Mouse (Mus musculus) midbrain, embryonic 10.5 days (tissue): ENCODE measurements around the gene Wnt7b. TPM values are rescaled to one million over a fixed set of nuclear protein-coding genes. Genes with fewer than 3 reads are reported as not detected.

Source experiments
- DNase-seq: peaks from one replicate; pipeline ENCODE4 v3.0.0-alpha.2; 2017; ENCODE audit warnings: low spot score
- H3K27ac ChIP-seq: fragments of 300-500 bp; sonication (generic); replicated peaks from 2 replicates; pipeline ENCODE4 v1.5.1; 2016; ENCODE audit warnings: mild to moderate bottlenecking
- H3K27me3 ChIP-seq: fragments of 300-500 bp; sonication (generic); 2 replicates; pipeline ENCODE4 v1.6.1; 2016; ENCODE audit warnings: low read depth, mild to moderate bottlenecking; ENCODE audit not compliant: poor library complexity, severe bottlenecking
- H3K36me3 ChIP-seq: fragments of 300-500 bp; sonication (generic); 2 replicates; pipeline ENCODE4 v1.6.1; 2016; ENCODE audit warnings: mild to moderate bottlenecking, moderate library complexity
- H3K4me1 ChIP-seq: fragments of 300-500 bp; sonication (generic); 2 replicates; pipeline ENCODE4 v1.6.1; 2016
- H3K4me3 ChIP-seq: fragments of 300-500 bp; sonication (generic); 2 replicates; pipeline ENCODE4 v1.5.1; 2016; ENCODE audit warnings: mild to moderate bottlenecking, moderate library complexity
- H3K9me3 ChIP-seq: fragments of 300-500 bp; sonication (generic); replicated peaks from 2 replicates; pipeline ENCODE4 v1.6.1; 2016; ENCODE audit warnings: mild to moderate bottlenecking
- WGBS: fragments of 180-500 bp; shearing (Covaris S2); methylation state at CpG from one replicate; pipeline ENCODE4 v1.1.7; 2016; 5-methylcytosine and 5-hydroxymethylcytosine counted together
- polyA plus RNA-seq: library from polyadenylated mRNA; unstranded; fragments of >200 nt; fragmentation: Nextera tagmentation; extraction: Ambion mirVana; gene quantifications from 2 replicates; pipeline ENCODE4 v1.2.1, GENCODE M21; 2016

Wnt7b gene
- polyA plus RNA-seq, 1 experiment from 2014 or later = 54.8 TPM

GRCm38 (mm10) chr15:85598443-85598842 is 16.2 kb upstream of the Wnt7b start:
- DNase-seq = no peak
- Histone ChIP-seq H3K27me3 (peaks cover 34% of the 10 kb centered on the region), H3K4me1 (peaks cover 13% of the 10 kb centered on the region), H3K36me3 (no peaks in the 10 kb centered on the region), H3K4me3 (no peak overlapping the region), H3K27ac (no peak overlapping the region), H3K9me3 (no peaks in the 10 kb centered on the region)
- 66% methylated on average over 5 of the region's 5 CpGs for WGBS

GRCm38 (mm10) chr15:85597403-85597802 is 15.1 kb upstream of the Wnt7b start:
- no peak for DNase-seq
- WGBS = 78% methylated on average over 3 of the region's 3 CpGs
- Histone ChIP-seq H3K9me3 (no peaks in the 10 kb centered on the region), H3K27me3 (peaks cover 29% of the 10 kb centered on the region), H3K36me3 (no peaks in the 10 kb centered on the region), H3K4me3 (no peak overlapping the region), H3K4me1 (peaks cover 13% of the 10 kb centered on the region), H3K27ac (no peak overlapping the region)

GRCm38 (mm10) chr15:85592674-85593073 is 10.4 kb upstream of the Wnt7b start:
- H3K36me3 ChIP-seq = no peaks in the 10 kb centered on the region
- H3K27me3 ChIP-seq = peaks cover 5% of the 10 kb centered on the region; the same call in 1 of the 2 replicates
- 86% methylated on average over 4 of the region's 4 CpGs for WGBS
- H3K4me1 ChIP-seq = no peaks in the 10 kb centered on the region
- no peak overlapping the region for H3K4me3 ChIP-seq
- 0 out of 2 replicates have a peak, but pooled peaks cover 9% of the 10 kb centered on the region for H3K9me3 ChIP-seq
- DNase-seq = no peak
- H3K27ac ChIP-seq = no peak overlapping the region

- Histone ChIP-seq H3K9me3 (0 out of 2 replicates have a peak, but pooled peaks cover 9% of the 10 kb centered on the region), H3K36me3 (no peaks in the 10 kb centered on the region), H3K4me1 (no peaks in the 10 kb centered on the region), H3K27me3 (peaks cover 14% of the 10 kb centered on the region; the same call in 1 of the 2 replicates), H3K27ac (no peak overlapping the region), H3K4me3 (no peak overlapping the region)
- no peak for DNase-seq
- WGBS = 88% methylated on average over 10 of the region's 10 CpGs
Measured at GRCm38 (mm10) chr15:85590831-85591230, 8.6 kb upstream of the Wnt7b start.

- DNase-seq = peak; percentile 74
- H3K4me1 ChIP-seq = peaks cover 52% of the 10 kb centered on the region
- no peak overlapping the region for H3K4me3 ChIP-seq
- H3K36me3 ChIP-seq = no peaks in the 10 kb centered on the region
- H3K27ac ChIP-seq = no peak overlapping the region
- 3% methylated on average over 11 of the region's 11 CpGs for WGBS
- peaks cover 83% of the 10 kb centered on the region for H3K27me3 ChIP-seq
- H3K9me3 ChIP-seq = no peaks in the 10 kb centered on the region
Measured at GRCm38 (mm10) chr15:85583504-85583903, 1.2 kb upstream of the Wnt7b start.

GRCm38 (mm10) chr15:85583024-85583423 is 751 bp upstream of the Wnt7b start:
- H3K4me1 ChIP-seq = peaks cover 57% of the 10 kb centered on the region
- WGBS = 3% methylated on average over 8 of the region's 8 CpGs
- H3K36me3 ChIP-seq = no peaks in the 10 kb centered on the region
- H3K27ac ChIP-seq = no peak overlapping the region
- peak overlapping the region; percentile 69 for H3K4me3 ChIP-seq
- peak; percentile 89 for DNase-seq
- peaks cover 88% of the 10 kb centered on the region for H3K27me3 ChIP-seq
- H3K9me3 ChIP-seq = no peaks in the 10 kb centered on the region

GRCm38 (mm10) chr15:85581563-85582064 is 659 bp downstream of the Wnt7b start:
- no peak for DNase-seq
- peaks cover 98% of the 10 kb centered on the region for H3K27me3 ChIP-seq
- H3K4me1 ChIP-seq = peaks cover 71% of the 10 kb centered on the region
- no peaks in the 10 kb centered on the region for H3K36me3 ChIP-seq
- H3K9me3 ChIP-seq = no peaks in the 10 kb centered on the region
- H3K4me3 ChIP-seq = peak overlapping the region; percentile 69
- under 1% methylated on average over 62 of the region's 67 CpGs for WGBS
- H3K27ac ChIP-seq = peak overlapping the region; percentile 86

- peaks cover 100% of the 10 kb centered on the region for H3K27me3 ChIP-seq
- WGBS = 1% methylated on average over 65 of the region's 66 CpGs
- no peaks in the 10 kb centered on the region for H3K36me3 ChIP-seq
- peak overlapping the region; percentile 86 for H3K27ac ChIP-seq
- peaks cover 77% of the 10 kb centered on the region for H3K4me1 ChIP-seq
- peak; percentile 51 for DNase-seq
- H3K4me3 ChIP-seq = peak overlapping the region; percentile 69
- no peaks in the 10 kb centered on the region for H3K9me3 ChIP-seq
Measured at GRCm38 (mm10) chr15:85580934-85581562, 1.2 kb downstream of the Wnt7b start.

- Histone ChIP-seq H3K27me3 (peaks cover 100% of the 10 kb centered on the region), H3K36me3 (no peaks in the 10 kb centered on the region), H3K4me1 (peaks cover 83% of the 10 kb centered on the region), H3K4me3 (peak overlapping the region; percentile 69), H3K27ac (peak overlapping the region; percentile 86), H3K9me3 (no peaks in the 10 kb centered on the region)
- DNase-seq = peak; percentile 43
- under 1% methylated on average over 47 of the region's 47 CpGs for WGBS
Measured at GRCm38 (mm10) chr15:85580483-85580882, 1.8 kb downstream of the Wnt7b start.

- H3K27ac ChIP-seq = peak overlapping the region; percentile 86
- WGBS = 1% methylated on average over 54 of the region's 54 CpGs
- no peaks in the 10 kb centered on the region for H3K36me3 ChIP-seq
- peaks cover 99% of the 10 kb centered on the region for H3K4me1 ChIP-seq
- peak overlapping the region; percentile 69 for H3K4me3 ChIP-seq
- no peaks in the 10 kb centered on the region for H3K9me3 ChIP-seq
- H3K27me3 ChIP-seq = peaks cover 100% of the 10 kb centered on the region
- DNase-seq = peak; percentile 49
Measured at GRCm38 (mm10) chr15:85577583-85578460, 4.5 kb downstream of the Wnt7b start.

GRCm38 (mm10) chr15:85576511-85577440 is 5.5 kb downstream of the Wnt7b start:
- WGBS = under 1% methylated on average over 61 of the region's 61 CpGs
- H3K27me3 ChIP-seq = peaks cover 100% of the 10 kb centered on the region
- peaks cover 92% of the 10 kb centered on the region for H3K4me1 ChIP-seq
- H3K27ac ChIP-seq = peak overlapping the region; percentile 86
- H3K4me3 ChIP-seq = peak overlapping the region; percentile 69
- H3K36me3 ChIP-seq = no peaks in the 10 kb centered on the region
- DNase-seq = peak; percentile 62
- no peaks in the 10 kb centered on the region for H3K9me3 ChIP-seq

GRCm38 (mm10) chr15:85576110-85576509 is 6.2 kb downstream of the Wnt7b start:
- WGBS = under 1% methylated on average over 20 of the region's 20 CpGs
- H3K27me3 ChIP-seq = peaks cover 100% of the 10 kb centered on the region
- peak overlapping the region; percentile 69 for H3K4me3 ChIP-seq
- peak overlapping the region; percentile 86 for H3K27ac ChIP-seq
- H3K9me3 ChIP-seq = no peaks in the 10 kb centered on the region
- peaks cover 89% of the 10 kb centered on the region for H3K4me1 ChIP-seq
- no peaks in the 10 kb centered on the region for H3K36me3 ChIP-seq
- DNase-seq = peak; percentile 47
